Mouse (Mus musculus): ENCODE measurements around the gene Serhl.
A peak's percentile ranks its signal among the peaks of the same experiment; 100 is the strongest.

Serhl gene

DNA sequence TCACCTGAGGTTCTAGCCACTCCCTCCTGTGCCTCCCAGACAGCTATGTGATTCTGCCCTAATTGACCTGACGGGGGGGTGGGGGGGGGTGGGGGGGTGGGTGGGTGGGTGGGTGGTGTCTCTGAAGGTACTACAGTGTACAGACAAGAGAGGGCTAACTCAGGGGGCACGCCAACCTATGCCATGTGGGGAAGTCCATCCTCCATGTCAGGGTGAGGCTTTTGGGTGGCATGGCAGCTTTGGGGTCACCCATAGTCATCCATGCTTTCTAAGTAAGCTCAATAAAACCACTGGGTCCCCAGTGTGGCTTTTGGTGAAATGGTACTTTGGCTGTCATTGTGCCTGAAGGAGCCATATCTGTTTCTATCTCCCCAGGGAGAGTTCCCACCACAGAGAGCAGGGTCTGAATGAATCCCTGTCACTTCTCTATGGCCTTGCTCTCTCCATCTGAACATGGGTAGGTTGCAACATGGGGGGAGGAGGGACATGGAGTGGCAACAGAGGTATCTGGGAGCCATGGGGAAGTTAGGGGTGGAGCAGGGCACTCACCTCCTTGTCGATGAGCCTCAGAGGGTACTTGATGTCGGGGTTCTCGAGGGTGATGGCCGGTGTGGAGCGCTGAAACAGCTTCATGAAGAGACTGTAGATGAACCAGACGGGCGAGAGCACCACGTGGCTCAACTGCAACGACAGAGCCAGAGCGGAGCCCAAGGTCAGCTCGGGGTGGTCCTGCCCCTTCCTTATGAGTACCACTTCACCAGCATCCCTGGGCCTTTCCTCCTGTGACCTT is 76.4 kb downstream of the Serhl start:
- peak in 1 of 2 experiments; percentile 44 for DNase-seq

Measured in lung, adult 18-20 months (tissue).